Mouse (Mus musculus) neutrophil, adult 5-6 weeks (primary cell): Measurements from ENCODE around the gene Hs3st2. TPM values are rescaled to one million over a fixed set of nuclear protein-coding genes. Genes with fewer than 3 reads are reported as not detected.
A peak's percentile ranks its signal among the peaks of the same experiment; 100 is the strongest.
"Not testable (repeated sequence)": the region's sequence is repeated elsewhere in the genome, so short reads cannot be mapped to it uniquely, and the experiment has no call there.

Experiments used
- ATAC-seq: fragments of 151-379, 151-347 bp; 2 replicates; pipeline ENCODE4 v1.8.0; 2017; ENCODE audit warnings: mild to moderate bottlenecking, moderate TSS enrichment; ENCODE audit not compliant: insufficient number of reproducible peaks, poor library complexity, low FRiP score, severe bottlenecking; ENCODE audit errors: extremely low read depth
- total RNA-seq: library from RNA; stranded (forward); fragments of 200-1000 nt; gene quantifications from 2 replicates; pipeline ENCODE4 v1.2.3, GENCODE M21; 2017

Hs3st2 gene
- total RNA-seq = not detected in 2 replicates

DNA sequence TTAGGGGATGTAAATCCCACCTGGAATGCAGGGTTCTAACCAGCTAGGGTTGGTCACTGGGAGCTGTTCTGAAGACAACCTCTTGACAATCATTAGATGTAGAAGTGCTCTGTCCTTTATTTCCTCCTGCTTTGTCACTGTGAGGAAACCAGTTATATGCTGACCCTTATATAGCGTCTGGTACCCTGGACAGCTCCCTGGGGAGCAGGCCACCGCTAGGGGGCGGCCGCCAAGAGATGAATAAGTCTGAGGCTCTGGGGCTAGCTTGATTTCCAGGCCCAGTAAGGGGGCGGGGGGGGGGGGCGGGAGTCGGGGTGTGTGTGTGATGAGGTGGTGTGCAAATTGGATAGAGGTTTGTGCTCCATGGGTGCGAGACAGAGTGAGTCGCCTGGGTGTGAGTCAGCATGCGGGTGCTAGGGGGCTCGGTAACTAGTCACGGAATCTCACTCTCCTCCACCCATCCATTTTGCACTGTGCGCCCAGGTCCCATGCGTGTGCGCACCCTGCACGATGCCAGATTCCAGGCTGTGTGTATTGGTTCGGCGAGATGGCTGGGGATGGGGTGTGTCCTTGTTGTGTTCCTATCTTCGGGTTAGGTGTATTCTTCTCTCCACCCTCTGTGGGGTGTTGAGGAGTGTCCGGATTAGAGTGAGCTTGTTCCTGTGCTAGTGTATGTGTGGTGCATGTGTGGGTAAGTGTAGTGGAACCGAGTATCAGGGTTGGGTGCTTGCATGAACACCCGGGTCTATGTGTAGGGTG, at the start of gene Hs3st2:
Hs3st2 (plus strand) TSS at position 635 of the 759 bp plus-strand sequence.
- no peak for ATAC-seq

DNA sequence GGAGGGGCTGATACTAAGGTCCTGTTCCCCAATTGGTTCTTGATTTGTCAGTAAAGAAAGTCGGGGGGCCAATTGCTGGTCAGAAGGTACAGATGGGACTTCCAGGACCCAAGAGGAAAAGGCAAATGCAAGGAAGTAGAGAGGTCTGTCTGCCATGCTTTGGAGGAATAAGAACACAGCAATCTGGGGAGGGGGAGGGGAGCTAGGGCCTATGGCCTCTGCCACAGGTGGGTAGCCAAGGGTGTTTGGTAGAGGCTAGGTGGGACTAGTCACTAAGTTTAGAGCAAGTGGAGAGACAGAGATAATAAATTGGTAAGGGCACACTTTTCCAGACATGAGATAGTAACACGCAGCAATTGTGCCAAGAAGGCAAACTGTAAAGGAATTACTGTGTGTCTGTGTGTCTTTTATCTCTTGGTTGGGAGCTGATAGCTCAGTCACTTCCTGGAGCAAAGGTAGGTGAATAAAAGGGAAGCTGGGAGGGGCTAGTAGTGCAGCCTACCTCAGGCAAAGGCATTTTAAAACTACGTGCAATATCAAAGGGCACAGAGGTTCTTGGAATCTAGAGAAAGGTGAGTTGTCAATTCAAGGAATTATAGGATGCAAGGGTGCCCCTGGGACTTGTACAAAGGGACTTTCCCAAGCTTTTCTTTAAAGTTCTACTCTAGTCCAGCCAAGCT, 43.2 kb upstream of the Hs3st2 start:
- no peak for ATAC-seq

DNA sequence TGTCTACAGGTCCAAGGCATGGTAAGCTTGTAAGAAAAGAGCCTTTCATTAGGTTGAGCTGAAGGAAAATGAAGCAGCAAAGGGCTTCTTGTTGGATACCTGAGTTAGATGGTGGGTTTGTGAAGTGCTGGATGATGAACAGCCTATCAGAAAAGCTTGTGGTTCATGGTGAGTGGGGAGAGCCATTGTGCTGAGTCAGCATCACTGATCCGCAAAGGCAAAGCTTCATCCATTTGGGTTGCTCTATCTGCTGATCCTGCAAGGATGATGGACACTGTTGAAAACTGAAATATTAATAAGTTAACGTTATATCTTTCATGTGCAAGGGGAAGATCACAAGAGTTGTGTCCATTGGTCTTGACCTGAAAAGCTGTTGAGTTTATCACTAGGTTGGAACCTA, 40.0 kb upstream of the Hs3st2 start:
- ATAC-seq = no peak

DNA sequence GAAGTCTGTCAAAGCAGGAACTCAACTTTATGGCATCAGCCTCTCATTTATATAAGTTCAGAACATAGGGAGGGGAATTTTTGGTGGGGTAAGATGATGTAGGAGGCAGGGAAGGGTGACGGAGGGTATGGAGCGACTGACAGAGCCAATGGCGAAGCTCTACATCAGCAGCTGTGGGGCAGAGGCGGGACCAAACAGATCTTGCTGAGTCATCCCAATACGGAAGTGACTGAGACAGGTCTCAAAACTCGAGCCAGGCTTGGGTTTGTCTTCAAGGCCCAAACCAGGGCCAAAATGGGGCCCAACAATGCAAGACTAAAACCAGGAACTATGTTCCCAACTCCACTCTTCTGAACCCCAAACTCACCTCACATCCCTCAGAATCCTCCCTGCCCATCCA, 30.2 kb upstream of the Hs3st2 start:
- ATAC-seq = not testable (repeated sequence)

DNA sequence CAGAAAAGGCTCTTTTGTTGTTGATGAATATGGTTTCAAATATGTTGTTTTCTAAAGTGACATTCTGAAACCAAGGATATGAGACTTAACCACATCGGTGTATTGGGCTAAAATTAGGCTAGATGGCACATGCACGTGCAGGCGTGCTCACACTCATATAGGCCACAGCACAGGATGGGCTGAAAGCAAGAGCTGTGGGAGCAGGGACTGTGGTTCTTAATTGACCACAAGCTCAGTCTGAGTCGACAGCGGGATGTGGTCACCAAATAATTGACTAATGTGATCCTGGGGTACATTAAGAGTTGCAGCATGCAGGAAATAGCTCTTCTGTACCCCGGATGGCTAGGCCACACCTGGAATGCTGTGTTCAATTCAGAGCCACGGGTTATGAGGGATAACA, 26.1 kb upstream of the Hs3st2 start:
- ATAC-seq = no peak

DNA sequence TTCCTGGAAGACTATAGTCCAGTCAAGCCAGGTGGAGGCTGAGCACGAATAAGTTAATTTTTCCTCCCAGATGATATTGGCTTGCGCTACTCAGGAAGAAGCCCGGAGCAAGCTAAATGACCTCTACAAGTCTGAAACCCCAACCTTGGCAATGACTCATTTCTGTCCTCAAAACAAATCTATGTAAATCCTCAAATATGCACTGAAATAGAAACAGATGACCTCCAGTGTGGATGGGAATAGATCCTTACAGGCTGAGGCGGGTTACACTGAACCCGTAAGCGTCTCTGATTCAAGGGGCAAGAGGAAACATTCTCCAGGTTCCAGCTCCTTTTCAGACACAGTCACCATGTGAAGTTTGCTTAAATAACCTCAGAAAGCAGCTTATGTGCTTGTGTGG, 24.5 kb upstream of the Hs3st2 start:
- ATAC-seq = no peak

DNA sequence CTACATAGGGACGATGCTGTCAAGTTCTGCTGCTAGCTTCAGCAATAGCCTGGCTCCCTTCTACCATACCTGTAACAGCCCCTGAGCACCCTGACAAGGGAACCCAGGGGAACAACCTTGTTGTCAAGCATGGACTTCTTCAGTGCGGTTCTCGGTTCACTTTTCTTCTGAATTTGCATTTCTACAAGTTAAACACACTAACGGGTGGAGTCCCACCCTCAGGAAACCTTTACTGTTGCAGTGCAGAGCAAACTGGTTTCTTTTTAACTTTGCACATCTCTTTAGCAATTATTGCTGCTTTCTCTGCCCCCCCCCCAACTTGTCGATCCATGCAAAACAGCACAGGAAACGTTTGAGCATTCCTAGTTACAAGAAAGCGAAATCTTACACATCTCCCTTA, 19.7 kb upstream of the Hs3st2 start:
- ATAC-seq = no peak

DNA sequence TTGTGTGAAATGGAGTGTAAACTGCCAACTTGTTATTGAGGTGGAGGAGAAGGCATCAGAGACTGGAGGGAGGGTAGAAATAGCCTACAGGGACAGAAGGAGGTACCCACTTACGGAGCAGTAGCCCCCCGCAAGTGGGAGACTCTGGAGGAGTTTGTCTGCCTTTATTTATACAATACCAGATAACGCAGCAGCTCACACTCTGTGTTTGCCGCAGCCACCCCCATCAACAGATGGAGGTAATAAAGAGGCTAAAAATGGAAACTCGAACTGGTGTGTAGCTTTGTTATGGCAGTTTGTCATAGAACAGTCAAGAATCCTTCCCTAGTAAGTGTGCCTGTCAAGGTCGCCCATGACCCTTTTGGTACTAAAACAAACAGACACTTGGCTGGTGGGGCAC, 16.2 kb upstream of the Hs3st2 start:
- no peak for ATAC-seq

DNA sequence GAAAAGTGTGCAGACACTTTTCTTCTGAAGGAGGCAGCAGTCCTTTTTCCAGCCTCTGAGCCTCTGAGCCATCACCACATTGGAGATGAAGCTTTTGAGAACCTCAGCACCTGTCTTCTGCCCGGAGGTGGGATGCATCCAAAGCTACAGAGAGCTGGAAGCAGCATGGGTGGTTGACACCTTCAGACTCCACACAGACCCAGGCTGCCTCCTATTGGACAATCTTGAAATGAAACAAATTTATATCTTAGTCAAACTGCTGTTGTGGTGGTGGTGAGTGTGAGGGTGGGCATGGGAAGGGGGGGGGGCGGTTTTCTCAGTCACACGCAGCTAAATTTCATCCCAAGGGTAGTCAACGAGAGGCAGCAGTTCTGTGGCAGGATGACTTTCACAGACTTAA, 12.7 kb upstream of the Hs3st2 start:
- ATAC-seq = no peak

DNA sequence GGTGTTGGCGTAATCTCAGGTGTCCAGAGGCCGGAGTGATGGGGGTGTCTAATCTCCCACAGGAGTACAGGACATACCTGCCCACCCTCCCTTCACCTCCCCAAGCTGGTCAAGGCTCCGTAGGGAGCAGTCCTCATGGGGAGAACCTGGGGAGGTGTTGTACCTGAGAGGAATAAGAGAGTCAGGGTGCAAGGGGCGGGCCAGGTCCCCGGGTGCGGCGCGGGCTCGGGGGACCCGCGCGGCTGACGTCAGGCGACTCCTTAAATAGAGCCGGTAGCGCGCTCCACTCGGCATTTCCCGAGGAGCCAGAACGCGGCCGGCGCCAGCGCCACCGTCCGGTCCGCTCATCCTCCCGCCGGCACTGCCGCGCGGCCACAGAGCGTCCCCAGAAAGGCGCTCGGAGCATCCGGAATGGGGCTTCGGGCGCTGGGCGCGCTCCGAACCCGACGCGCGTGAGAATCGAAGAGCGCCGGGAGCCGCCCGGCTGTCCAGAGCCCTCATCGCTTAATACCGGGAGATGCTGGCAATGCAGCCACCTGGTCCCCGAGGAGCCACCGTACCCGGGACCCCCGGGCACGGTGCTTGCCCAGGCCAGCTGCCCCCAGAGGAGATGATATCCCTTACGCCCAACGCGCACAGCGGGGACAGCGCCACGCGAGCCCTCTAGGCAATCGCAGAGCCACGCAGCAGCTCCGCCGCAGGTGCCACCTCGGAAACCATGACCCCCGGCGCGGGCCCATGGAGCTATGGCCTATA, 503 bp downstream of the Hs3st2 start:
- ATAC-seq = no peak

DNA sequence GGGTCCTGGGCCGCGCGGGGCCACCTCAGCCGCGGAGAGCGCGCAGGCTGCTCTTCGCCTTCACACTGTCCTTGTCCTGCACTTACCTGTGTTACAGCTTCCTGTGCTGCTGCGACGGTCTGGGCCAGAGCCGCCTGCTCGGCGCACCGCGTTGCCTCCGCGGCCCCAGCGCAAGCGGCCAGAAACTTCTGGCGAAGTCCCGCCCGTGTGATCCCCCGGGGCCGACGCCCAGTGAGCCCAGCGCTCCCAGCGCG, 1.0 kb downstream of the Hs3st2 start:
- no peak for ATAC-seq

DNA sequence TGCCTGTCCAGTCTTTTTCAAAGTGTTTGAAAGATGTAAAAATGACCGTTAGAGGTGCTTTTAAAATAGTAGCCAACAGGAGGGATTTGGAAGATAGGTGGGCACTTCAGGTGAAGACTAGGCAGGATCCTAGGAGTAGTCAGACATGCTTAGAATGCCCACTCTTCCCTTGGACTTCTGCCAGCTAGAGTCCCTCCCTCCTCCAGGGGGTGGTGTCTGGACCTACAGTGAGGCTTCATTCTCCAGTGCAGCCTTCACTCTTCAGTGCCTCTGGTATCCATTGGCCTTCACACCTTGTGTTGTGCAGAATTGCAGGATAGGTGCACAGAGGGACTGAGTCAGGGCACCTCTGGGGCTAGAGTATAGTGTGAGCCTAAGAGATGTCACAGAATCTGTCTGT, 2.2 kb downstream of the Hs3st2 start:
- ATAC-seq = no peak

DNA sequence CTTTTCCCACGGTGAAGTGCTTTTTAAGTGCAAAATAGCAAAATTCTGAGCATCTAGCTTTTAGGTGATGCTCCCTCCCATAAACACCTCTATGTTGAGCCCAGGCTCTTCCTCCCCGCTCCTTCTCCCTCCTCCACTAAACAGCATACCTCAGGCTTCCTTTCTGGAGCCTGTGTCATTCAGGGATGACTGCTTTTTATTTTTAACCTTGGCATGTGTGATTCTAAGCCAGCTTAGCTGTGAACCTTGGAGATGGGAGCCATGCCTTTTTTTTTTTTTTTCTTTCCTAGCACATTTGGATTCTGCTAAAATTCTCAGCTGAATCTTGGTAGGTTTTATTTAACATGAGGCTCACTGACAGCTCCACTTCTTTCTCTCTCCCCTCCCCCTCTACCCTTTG, 3.2 kb downstream of the Hs3st2 start:
- no peak for ATAC-seq

DNA sequence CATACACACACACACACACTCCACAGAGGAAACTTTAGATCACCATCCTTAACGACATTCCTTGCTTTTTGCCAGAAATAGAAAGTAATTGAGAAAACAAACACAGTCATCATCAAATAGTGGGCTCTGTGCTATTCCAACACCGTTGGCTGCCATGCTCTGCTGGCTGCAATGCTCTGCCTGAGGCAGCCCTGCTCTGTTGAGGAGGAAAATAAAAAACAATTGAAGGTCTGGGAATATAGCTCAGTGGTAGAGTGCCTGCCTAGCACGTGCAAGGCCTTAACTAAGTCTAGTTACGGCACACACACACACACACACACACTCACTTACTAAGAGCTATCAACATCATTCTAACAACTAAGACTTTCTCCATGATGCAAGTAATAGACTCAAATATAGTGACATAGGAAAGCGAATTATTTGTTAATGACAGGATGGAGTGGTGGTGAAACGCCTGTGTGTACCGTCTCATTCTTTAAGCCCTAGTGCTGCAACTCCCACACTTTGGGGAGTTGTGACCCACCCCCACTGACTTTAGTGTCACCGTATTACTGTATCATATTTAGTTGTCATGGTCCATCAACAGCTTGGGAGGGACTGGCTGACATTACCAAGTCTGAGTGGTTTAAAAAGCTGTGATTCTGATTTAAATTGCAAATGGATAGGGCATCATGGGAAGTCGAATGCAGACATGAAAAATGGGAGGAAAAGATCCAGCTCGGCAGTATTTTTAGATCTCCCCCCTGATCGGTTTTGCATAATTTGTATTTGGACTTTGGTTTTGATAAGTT, 19.3 kb downstream of the Hs3st2 start:
- ATAC-seq = no peak

DNA sequence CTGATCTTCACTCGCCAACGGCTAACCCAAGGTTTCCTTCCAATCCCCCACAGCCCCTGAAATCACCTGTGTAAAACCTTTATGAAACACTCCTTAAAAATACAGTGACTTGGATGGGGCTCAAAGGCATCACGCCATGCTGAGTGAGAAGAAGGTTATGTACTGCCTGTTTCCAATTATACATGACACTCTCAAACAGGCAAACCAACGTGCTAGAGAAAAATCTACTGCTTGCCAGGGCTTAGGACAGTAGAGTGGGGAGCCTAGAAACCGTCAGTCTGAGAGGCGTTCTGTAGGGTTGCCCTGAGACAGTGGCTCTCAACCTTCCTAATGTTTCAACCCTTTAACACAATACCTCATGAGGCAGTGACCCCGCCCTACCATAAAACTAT, 19.8 kb downstream of the Hs3st2 start:
- no peak for ATAC-seq

DNA sequence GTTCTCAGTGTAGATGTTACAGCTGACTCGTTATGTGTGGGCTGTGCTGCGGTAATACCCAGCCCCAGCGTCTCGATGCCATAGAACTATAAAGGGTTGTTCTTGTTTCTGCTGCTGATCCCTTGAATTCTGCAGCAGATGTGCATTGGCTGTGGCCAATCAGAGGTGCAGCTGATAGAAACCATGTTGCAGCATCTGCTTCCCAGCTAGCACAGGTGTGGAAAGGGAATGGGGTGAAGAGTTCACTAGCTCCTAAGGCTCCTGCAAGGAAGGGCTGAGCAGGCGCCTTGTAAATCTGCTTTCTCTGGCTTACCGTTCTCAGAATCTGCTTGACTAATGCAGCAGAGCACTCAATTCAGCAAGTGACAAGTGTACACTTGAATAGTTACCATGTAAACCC, 45.2 kb downstream of the Hs3st2 start:
- ATAC-seq = no peak

DNA sequence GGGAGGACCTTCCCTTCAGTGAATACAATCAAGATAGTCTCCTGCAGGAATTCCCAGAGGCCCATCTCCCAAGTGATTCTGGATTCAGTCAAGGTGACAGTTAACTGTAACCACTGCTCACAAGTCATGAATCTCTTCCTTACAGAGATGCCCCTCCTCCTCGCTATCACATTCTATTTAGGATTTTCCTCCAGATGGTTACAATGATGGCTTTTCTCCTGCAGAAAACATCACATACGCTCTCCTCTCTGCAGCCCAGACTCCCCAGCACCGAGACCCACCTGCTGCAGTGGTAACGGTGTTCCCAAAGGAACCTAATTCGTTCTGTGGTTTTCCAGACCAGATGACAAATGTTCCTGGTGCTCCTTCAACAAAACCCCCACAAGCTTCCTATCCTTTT, 49.5 kb downstream of the Hs3st2 start:
- no peak for ATAC-seq

DNA sequence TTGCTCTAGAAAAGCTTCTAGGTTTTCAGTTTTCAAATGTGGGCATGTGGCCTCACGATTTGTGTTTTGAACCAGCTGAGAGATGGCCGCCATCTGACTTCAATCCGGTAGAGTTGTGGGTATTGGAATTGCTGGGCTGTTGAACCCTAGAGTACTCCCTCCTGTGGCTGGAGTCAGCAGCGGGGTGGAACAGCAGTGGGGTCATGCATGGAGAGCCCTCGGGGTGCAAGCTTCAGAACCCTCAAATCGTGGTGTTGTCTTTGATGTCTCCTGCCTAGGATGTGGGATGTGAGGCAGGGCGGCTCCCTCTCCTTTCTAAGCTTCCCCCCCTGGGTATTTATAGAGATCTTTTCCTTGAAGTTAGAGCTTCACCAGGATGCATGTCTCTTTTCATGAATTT, 52.7 kb downstream of the Hs3st2 start:
- ATAC-seq = no peak

DNA sequence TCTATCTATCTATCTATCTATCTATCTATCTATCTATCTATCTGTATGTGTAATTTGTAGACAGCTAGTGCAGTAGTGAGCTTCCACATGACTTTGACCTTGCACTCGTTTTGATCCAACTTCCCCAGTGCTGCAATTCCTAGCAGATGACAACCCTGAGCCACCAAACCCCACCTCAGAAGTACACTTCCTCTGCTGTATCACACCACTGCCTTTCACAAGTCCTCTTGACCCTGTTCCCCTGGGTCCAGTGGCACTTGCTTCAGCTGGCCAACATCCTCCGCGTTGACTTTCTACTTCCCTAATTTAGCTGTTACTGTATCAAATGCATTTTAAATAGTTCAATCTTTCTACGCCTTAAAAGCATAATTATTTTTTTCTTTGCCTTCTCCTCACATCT, 54.6 kb downstream of the Hs3st2 start:
- ATAC-seq = peak; percentile 97
